Mouse (Mus musculus): ENCODE measurements at regions not wholly inside any gene's neighbourhood (a gene's known extent, or its start where the extent isn't known, plus 50 kb on each side); places are given as distances from the start of the nearest gene placed in this dataset.

DNA sequence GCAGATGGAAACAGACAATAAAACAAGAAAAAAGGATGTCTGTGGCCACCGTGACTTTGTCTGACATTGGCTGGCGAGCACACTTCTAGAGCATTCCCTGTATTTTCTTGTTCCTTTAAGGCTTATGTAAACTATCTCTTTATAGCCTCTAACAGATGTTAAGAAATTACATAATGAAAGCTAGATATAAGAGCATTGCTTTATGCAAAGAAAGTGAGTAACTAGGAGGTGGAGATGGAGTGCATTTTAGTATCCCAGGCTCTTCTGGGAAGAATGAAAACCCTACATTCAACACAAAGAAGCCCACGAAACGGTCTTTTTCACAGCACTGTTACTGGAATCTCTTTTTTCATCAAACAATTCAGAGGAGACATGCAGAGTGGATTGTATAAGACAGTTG lies 304.4 kb downstream of the Adamts20 start:
- Histone ChIP-seq H3K4me3 (replicated peaks) (no peak overlapping the region), H3K36me3 (no peaks in the 10 kb centered on the region), H3K4me2 (no peak overlapping the region), H3K27ac (no peak overlapping the region), H3K9ac (replicated peaks) (no peak overlapping the region), H3K9me3 (peaks cover 5% of the 10 kb centered on the region; the same call in 1 of the 2 replicates), H3K4me1 (replicated peaks) (no peaks in the 10 kb centered on the region), H3K27me3 (no peaks in the 10 kb centered on the region)
- WGBS: 87% methylated on average over 4 of the region's 4 CpGs
- ATAC-seq (ENCODE audit: insufficient number of reproducible peaks, insufficient read depth, low FRiP score, low TSS enrichment, low read depth): no peak

DNA sequence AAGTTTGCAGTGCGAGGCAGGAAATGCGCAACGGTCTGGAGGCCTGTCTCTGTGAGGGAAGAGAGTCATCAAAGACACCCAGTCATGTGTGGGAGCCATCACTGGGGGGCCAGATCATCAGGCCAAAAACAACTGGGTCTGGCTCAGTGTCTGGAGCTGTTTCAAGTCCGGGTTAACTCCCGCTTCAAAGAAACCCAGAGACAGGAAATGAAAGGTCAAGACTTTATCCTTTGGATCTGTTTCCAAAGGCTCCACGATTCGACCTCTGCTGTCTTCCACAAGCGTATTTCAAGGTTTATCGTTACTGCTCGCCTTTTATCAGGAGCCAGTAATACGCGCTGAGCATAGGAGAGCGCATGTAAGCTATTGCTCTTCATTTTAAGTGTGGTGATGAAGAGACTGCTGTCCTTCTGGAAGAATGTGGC lies 325.7 kb downstream of the Adamts20 start:
- H3K27ac ChIP-seq: no peak overlapping the region
- peaks cover 30% of the 10 kb centered on the region for H3K4me1 ChIP-seq (replicated peaks)
- no peak overlapping the region for H3K9ac ChIP-seq (replicated peaks)
- no peaks in the 10 kb centered on the region for H3K36me3 ChIP-seq
- no peak overlapping the region for H3K4me3 ChIP-seq (replicated peaks)
- H3K27me3 ChIP-seq: peaks cover 3% of the 10 kb centered on the region; the same call in 1 of the 2 replicates
- ATAC-seq (ENCODE audit: insufficient number of reproducible peaks, insufficient read depth, low FRiP score, low TSS enrichment, low read depth): no peak
- 14% methylated on average over 13 of the region's 13 CpGs for WGBS
- no peaks in the 10 kb centered on the region for H3K9me3 ChIP-seq
- H3K4me2 ChIP-seq: peak overlapping the region; percentile 21

DNA sequence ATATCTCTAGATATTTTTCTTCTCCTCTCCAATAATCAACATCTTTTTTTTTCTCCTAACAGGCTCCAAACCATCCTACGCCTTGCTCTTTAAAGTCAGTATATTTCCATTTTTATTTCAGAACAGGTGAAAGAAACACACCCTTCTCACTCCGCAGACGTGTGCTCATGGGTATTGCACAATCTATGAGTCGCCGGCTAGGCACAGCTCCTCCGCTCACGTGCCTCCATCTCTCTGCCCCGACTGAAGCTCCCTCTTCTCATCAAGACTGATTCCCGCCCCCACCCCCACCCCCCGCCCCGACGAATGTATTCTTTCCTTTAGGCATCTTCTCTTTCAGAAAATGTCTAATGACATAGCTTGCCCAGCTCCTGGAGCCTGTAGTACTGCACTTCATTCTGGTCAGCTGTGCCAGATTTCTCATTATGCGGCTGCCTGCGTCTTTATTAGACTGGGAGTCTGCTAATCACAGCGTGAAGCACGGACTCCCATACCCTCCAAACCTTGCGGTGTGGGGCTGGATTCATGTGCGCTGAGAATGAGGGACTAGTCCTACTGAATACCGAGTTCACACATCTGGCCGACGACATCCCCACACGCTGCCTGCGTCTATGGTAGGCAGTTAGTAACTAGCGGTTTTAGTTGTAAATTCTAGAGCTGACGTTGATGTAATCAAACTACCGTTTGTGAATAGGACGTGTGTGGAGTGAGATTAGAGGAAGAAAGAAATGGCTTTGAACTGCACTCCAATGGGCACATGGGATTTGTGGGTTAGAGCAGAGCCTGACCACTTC lies 327.9 kb downstream of the Adamts20 start:
- H3K4me2 ChIP-seq: peak overlapping the region; percentile 50
- peak overlapping the region; percentile 35 for H3K27ac ChIP-seq
- H3K9me3 ChIP-seq: peaks cover 7% of the 10 kb centered on the region
- 42% methylated on average over 27 of the region's 27 CpGs for WGBS
- H3K27me3 ChIP-seq: peaks cover 3% of the 10 kb centered on the region; the same call in 1 of the 2 replicates
- peak; percentile 59; the same call in 1 of the 2 replicates for ATAC-seq (ENCODE audit: insufficient number of reproducible peaks, insufficient read depth, low FRiP score, low TSS enrichment, low read depth)
- H3K9ac ChIP-seq (replicated peaks): no peak overlapping the region
- peaks cover 20% of the 10 kb centered on the region for H3K4me1 ChIP-seq (replicated peaks)
- H3K4me3 ChIP-seq (replicated peaks): peak overlapping the region; percentile 23
- no peaks in the 10 kb centered on the region for H3K36me3 ChIP-seq

DNA sequence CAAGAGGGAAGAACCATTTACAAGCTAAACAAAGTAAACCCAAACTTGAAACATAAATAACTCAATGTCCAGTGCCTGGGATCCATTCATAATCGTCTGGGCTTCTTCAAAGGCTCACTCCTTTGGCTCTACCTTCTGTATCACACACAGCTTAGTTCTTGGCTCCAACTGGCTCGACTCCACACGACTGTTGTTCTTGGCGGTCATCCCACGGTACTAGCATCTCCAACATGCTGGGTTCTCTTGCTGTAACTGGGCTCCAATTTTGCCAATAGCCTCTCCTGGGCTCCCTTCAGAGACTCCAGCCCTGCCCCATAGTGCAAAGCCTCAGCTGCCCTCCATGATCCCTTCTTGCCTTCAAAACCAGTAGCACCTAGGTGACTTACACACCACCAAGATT lies 352.4 kb downstream of the Adamts20 start:
- H3K36me3 ChIP-seq: no peaks in the 10 kb centered on the region
- WGBS: 87% methylated on average over 5 of the region's 5 CpGs
- no peak for ATAC-seq (ENCODE audit: insufficient number of reproducible peaks, insufficient read depth, low FRiP score, low TSS enrichment, low read depth)
- no peak overlapping the region for H3K4me2 ChIP-seq
- no peaks in the 10 kb centered on the region for H3K4me1 ChIP-seq (replicated peaks)
- no peaks in the 10 kb centered on the region for H3K9me3 ChIP-seq
- no peaks in the 10 kb centered on the region for H3K27me3 ChIP-seq
- H3K27ac ChIP-seq: no peak overlapping the region
- H3K9ac ChIP-seq (replicated peaks): no peak overlapping the region
- H3K4me3 ChIP-seq (replicated peaks): no peak overlapping the region

DNA sequence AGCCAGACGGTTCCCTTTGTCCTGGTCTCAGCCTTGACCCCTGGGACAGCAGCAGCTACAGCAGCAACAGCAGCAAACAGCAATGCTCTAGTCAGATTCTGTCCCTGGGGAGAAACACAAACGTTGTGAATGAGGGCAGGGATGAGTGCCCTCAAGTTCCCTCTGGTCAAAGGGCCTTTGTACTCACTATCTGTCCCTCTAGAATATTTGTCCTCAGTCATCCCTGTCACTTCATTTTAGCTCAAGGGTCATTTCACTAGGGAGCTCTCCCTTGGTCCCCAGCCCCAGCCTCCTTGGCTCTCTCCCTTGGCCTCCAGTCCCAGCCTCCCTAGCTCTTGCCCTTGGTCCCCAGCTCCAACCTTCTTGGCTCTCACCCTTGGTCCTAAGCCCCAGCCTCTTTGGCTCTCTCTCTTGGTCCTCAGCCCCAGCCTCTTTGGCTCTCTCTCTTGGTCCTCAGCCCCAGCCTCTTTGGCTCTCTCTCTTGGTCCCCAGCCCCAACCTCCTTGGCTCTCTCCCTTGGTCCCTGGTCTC lies 358.0 kb downstream of the Adamts20 start:
- H3K4me2 ChIP-seq: no peak overlapping the region
- WGBS: 52% methylated on average over 2 of the region's 2 CpGs
- no peaks in the 10 kb centered on the region for H3K27me3 ChIP-seq
- H3K9ac ChIP-seq (replicated peaks): no peak overlapping the region
- H3K36me3 ChIP-seq: no peaks in the 10 kb centered on the region
- no peak for ATAC-seq (ENCODE audit: insufficient number of reproducible peaks, insufficient read depth, low FRiP score, low TSS enrichment, low read depth)
- no peaks in the 10 kb centered on the region for H3K9me3 ChIP-seq
- H3K4me3 ChIP-seq (replicated peaks): no peak overlapping the region
- H3K27ac ChIP-seq: no peak overlapping the region
- H3K4me1 ChIP-seq (replicated peaks): no peaks in the 10 kb centered on the region

DNA sequence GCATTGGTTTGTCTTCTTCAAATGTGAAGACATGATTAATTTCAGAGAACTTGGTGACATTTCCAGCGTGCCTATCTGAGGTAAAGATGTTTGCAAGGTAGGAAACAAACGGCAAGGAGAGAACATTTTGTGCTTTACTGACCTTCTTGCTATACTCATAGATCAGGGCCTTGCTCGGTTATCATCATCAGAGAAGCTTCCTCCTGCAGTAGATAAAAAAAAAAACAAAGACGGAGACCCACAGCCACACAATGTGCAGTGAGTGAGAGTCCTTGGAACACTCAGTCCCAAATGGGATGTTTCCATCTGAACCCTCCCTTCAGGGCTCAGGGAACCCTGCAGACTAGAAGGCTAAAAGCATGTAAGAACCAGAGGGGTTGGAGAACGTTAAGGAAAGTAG lies 374.6 kb downstream of the Adamts20 start:
- no peaks in the 10 kb centered on the region; the same call in 1 of the 2 replicates for H3K9me3 ChIP-seq
- no peak overlapping the region for H3K4me3 ChIP-seq (replicated peaks)
- WGBS: 81% methylated on average over 5 of the region's 5 CpGs
- no peaks in the 10 kb centered on the region for H3K36me3 ChIP-seq
- no peak overlapping the region for H3K4me2 ChIP-seq
- no peak overlapping the region for H3K9ac ChIP-seq (replicated peaks)
- peaks cover 7% of the 10 kb centered on the region; the same call in 1 of the 2 replicates for H3K4me1 ChIP-seq (replicated peaks)
- no peak overlapping the region for H3K27ac ChIP-seq
- H3K27me3 ChIP-seq: no peaks in the 10 kb centered on the region
- ATAC-seq (ENCODE audit: insufficient number of reproducible peaks, insufficient read depth, low FRiP score, low TSS enrichment, low read depth): no peak

DNA sequence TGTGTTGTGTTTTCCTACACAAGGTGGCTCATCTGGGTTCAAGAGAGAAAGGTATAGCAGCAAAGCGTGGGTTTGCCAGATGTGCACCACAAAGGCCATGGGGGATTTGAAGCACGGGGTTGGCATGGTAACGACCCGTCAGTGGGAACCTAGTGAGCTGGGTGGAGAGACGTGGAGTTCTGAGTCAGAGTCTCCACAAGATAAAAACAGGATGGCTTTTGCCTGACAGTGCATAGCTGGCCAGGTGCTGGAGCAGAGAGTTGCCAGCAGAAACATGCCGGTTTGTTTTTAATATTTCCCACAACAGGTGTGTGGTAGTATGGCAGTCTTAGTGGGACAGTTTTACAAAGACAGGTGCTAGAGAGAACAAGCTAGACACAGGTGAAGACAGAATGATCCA lies 375.4 kb downstream of the Adamts20 start:
- ATAC-seq (ENCODE audit: insufficient number of reproducible peaks, insufficient read depth, low FRiP score, low TSS enrichment, low read depth): no peak
- Histone ChIP-seq H3K36me3 (no peaks in the 10 kb centered on the region), H3K27me3 (no peaks in the 10 kb centered on the region), H3K9me3 (no peaks in the 10 kb centered on the region; the same call in 1 of the 2 replicates), H3K4me3 (replicated peaks) (no peak overlapping the region), H3K27ac (no peak overlapping the region), H3K4me2 (no peak overlapping the region), H3K4me1 (replicated peaks) (peaks cover 7% of the 10 kb centered on the region; the same call in 1 of the 2 replicates), H3K9ac (replicated peaks) (no peak overlapping the region)
- 44% methylated on average over 6 of the region's 6 CpGs for WGBS

DNA sequence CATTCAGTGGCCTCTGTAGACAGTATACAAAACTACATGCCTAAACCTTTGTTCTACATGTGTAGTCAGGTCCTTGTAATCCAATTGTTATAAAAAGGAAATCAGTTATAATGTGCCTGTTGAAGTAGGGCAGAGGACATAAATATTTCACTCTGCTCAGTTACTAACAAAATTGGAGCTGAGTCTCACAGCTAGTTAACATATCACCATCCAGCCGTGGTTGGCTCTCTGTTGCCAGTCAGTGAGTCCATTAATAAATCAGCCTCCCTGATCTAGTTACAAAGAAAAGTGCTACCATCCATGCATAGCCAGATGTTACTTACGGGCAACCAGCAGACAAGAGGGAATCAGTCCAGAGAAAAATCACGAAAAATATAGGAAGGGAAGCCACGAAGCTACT lies 382.8 kb downstream of the Adamts20 start:
- H3K4me3 ChIP-seq (replicated peaks): no peak overlapping the region
- WGBS: 66% methylated on average over 4 of the region's 4 CpGs
- ATAC-seq (ENCODE audit: insufficient number of reproducible peaks, insufficient read depth, low FRiP score, low TSS enrichment, low read depth): no peak
- H3K4me1 ChIP-seq (replicated peaks): no peaks in the 10 kb centered on the region
- H3K27me3 ChIP-seq: no peaks in the 10 kb centered on the region
- no peaks in the 10 kb centered on the region for H3K36me3 ChIP-seq
- no peak overlapping the region for H3K9ac ChIP-seq (replicated peaks)
- H3K4me2 ChIP-seq: no peak overlapping the region
- H3K27ac ChIP-seq: no peak overlapping the region
- no peaks in the 10 kb centered on the region for H3K9me3 ChIP-seq

DNA sequence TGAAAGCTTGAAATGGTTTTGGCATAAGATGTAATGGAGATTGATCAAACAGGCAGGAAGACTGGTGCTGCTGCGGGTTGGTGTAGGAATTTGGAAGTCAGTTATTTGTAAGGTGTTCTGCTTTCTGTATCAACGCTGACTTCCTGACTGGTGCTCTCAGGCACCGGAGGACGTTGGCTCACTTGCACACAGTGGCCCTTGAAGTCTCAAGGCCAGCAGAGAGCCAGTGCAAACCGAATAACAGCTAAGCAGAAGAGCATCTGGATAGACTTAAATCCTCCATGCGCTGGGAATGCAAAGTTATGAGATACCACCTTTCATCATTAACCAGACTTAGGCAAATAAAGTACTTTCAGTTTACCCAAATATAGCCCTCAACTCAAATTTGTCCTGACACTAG lies 388.2 kb downstream of the Adamts20 start:
- Histone ChIP-seq H3K9ac (replicated peaks) (no peak overlapping the region), H3K4me1 (replicated peaks) (no peaks in the 10 kb centered on the region), H3K9me3 (no peaks in the 10 kb centered on the region), H3K27me3 (no peaks in the 10 kb centered on the region), H3K27ac (no peak overlapping the region), H3K36me3 (no peaks in the 10 kb centered on the region), H3K4me3 (replicated peaks) (no peak overlapping the region), H3K4me2 (no peak overlapping the region)
- ATAC-seq (ENCODE audit: insufficient number of reproducible peaks, insufficient read depth, low FRiP score, low TSS enrichment, low read depth): no peak
- WGBS: 79% methylated on average over 6 of the region's 6 CpGs

DNA sequence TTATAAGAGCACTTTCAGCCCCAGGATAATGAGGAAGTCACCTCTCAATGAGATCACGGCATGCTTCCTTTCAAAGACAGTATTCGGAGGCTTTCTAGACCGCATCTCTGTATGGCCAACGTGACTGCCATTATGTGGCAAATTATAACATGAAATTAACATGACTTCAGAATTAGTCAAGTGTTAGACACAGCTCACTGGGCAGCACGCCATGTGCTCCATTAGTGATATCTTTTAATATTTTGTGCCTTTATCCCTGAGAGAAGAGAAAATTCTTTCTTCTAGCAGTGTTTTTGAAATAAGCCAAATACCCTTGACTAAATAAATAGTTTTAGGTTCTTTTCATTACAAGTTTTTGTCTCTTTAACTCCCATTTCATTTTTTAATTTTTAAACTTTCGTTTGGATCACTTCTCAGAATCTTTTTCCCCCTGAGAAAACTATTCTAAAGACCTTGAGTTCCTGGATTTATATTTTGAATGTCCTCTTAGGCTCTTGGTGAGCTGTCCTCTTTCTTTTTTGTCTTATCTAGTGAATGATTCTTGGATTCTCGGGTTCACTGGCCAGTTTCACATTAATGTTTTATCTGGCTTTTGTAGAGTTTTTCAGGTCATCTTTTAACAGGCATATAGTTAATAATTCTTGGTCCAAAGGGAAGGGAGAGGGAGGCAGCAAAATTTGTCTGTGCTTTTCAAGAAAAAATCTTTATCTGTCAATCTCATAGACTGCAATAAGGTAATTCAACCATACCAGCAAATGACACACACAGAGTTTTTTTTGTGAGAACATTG lies 390.9 kb downstream of the Adamts20 start:
- no peak for ATAC-seq (ENCODE audit: insufficient number of reproducible peaks, insufficient read depth, low FRiP score, low TSS enrichment, low read depth)
- H3K4me3 ChIP-seq (replicated peaks): no peak overlapping the region
- no peaks in the 10 kb centered on the region for H3K4me1 ChIP-seq (replicated peaks)
- H3K36me3 ChIP-seq: no peaks in the 10 kb centered on the region
- H3K4me2 ChIP-seq: no peak overlapping the region
- H3K9me3 ChIP-seq: no peaks in the 10 kb centered on the region
- no peak overlapping the region for H3K27ac ChIP-seq
- H3K9ac ChIP-seq (replicated peaks): no peak overlapping the region
- no peaks in the 10 kb centered on the region for H3K27me3 ChIP-seq
- 88% methylated on average over 7 of the region's 7 CpGs for WGBS

DNA sequence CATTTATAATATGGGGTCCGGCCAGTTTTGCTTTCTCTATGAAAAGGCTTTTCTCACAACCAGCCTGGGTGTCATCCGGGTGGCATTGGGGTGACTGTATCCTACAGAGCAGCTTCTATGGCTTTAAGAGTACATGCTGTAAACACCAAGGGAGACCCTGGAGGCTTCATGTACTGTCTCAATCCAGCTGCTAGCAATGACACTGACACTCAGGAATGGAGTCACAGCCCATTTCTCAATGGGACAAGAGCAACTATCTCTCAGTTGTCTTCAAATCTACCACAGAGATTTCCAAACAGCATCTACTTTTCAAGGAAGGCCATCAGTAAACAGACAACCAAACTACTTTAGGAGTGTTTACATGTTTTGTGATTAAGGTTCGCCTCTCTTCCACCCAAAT lies 397.5 kb downstream of the Adamts20 start:
- H3K4me1 ChIP-seq (replicated peaks): no peaks in the 10 kb centered on the region
- 89% methylated on average over 3 of the region's 3 CpGs for WGBS
- H3K4me2 ChIP-seq: no peak overlapping the region
- no peak overlapping the region for H3K4me3 ChIP-seq (replicated peaks)
- no peaks in the 10 kb centered on the region for H3K27me3 ChIP-seq
- H3K27ac ChIP-seq: no peak overlapping the region
- H3K9ac ChIP-seq (replicated peaks): no peak overlapping the region
- no peaks in the 10 kb centered on the region for H3K9me3 ChIP-seq
- no peaks in the 10 kb centered on the region for H3K36me3 ChIP-seq
- ATAC-seq (ENCODE audit: insufficient number of reproducible peaks, insufficient read depth, low FRiP score, low TSS enrichment, low read depth): no peak

Data from limb, embryonic 12.5 days (tissue).